Mouse (Mus musculus): Measurements from ENCODE around the gene Zfp90. TPM values are rescaled to one million over a fixed set of nuclear protein-coding genes. Genes with fewer than 3 reads are reported as not detected.
A peak's percentile ranks its signal among the peaks of the same experiment; 100 is the strongest.
"Not testable (repeated sequence)": the region's sequence is repeated elsewhere in the genome, so short reads cannot be mapped to it uniquely, and the experiment has no call there.

Zfp90 gene
- polyA plus RNA-seq, 1 experiment from 2014 or later = 19.8 TPM

- not testable (repeated sequence) for H3K27ac ChIP-seq (ENCODE audit: low read length); H3K4me3 ChIP-seq (ENCODE audit: low read length); ATAC-seq (ENCODE audit: low FRiP score, low TSS enrichment); H3K4me2 ChIP-seq (replicated peaks; ENCODE audit: low read depth, low read length); H3K4me1 ChIP-seq (ENCODE audit: insufficient read depth, low read length); H3K27me3 ChIP-seq (ENCODE audit: insufficient read depth, low read length); H3K9ac ChIP-seq (replicated peaks; ENCODE audit: low read length); H3K9me3 ChIP-seq (ENCODE audit: low read length)
- WGBS = 62% methylated on average over 10 of the region's 10 CpGs
- peaks cover 13% of the 10 kb centered on the region; the same call in 1 of the 2 replicates for H3K36me3 ChIP-seq (ENCODE audit: insufficient read depth, low read length)
Observed at GRCm38 (mm10) chr8:106431952-106432351, 16.8 kb downstream of the Zfp90 start.

GRCm38 (mm10) chr8:106432954-106433570 lies 17.9 kb downstream of the Zfp90 start:
- Histone ChIP-seq H3K4me3 (ENCODE audit: low read length) (peak overlapping the region; percentile 43), H3K27ac (ENCODE audit: low read length) (no peak overlapping the region), H3K9ac (replicated peaks; ENCODE audit: low read length) (peak overlapping the region; percentile 43; the same call in 1 of the 2 replicates), H3K9me3 (ENCODE audit: low read length) (no peaks in the 10 kb centered on the region), H3K4me2 (replicated peaks; ENCODE audit: low read depth, low read length) (peak overlapping the region; percentile 49), H3K36me3 (ENCODE audit: insufficient read depth, low read length) (peaks cover 3% of the 10 kb centered on the region; the same call in 1 of the 2 replicates), H3K27me3 (ENCODE audit: insufficient read depth, low read length) (no peaks in the 10 kb centered on the region), H3K4me1 (ENCODE audit: insufficient read depth, low read length) (peaks cover 4% of the 10 kb centered on the region; the same call in 1 of the 2 replicates)
- 0 out of 2 replicates have a peak, but pooled peaks have one; percentile 42 for ATAC-seq (ENCODE audit: low FRiP score, low TSS enrichment)
- 9% methylated on average over 20 of the region's 20 CpGs for WGBS

- 21% methylated on average over 1 of the region's 1 CpGs for WGBS
- no peak overlapping the region for H3K27ac ChIP-seq (ENCODE audit: low read length)
- peaks cover 4% of the 10 kb centered on the region; the same call in 1 of the 2 replicates for H3K4me1 ChIP-seq (ENCODE audit: insufficient read depth, low read length)
- H3K9me3 ChIP-seq (ENCODE audit: low read length) = no peaks in the 10 kb centered on the region
- ATAC-seq (ENCODE audit: low FRiP score, low TSS enrichment) = no peak
- H3K27me3 ChIP-seq (ENCODE audit: insufficient read depth, low read length) = no peaks in the 10 kb centered on the region
- no peak overlapping the region for H3K9ac ChIP-seq (replicated peaks; ENCODE audit: low read length)
- peak overlapping the region; percentile 49; the same call in 1 of the 2 replicates for H3K4me2 ChIP-seq (replicated peaks; ENCODE audit: low read depth, low read length)
- no peaks in the 10 kb centered on the region for H3K36me3 ChIP-seq (ENCODE audit: insufficient read depth, low read length)
- peak overlapping the region; percentile 43; the same call in 1 of the 2 replicates for H3K4me3 ChIP-seq (ENCODE audit: low read length)
Observed at GRCm38 (mm10) chr8:106433667-106434066, 18.5 kb downstream of the Zfp90 start.

- Histone ChIP-seq H3K4me2 (replicated peaks; ENCODE audit: low read depth, low read length) (no peak overlapping the region), H3K9me3 (ENCODE audit: low read length) (no peaks in the 10 kb centered on the region), H3K4me1 (ENCODE audit: insufficient read depth, low read length) (peaks cover 4% of the 10 kb centered on the region; the same call in 1 of the 2 replicates), H3K4me3 (ENCODE audit: low read length) (no peak overlapping the region), H3K27ac (ENCODE audit: low read length) (no peak overlapping the region), H3K27me3 (ENCODE audit: insufficient read depth, low read length) (no peaks in the 10 kb centered on the region), H3K36me3 (ENCODE audit: insufficient read depth, low read length) (no peaks in the 10 kb centered on the region), H3K9ac (replicated peaks; ENCODE audit: low read length) (no peak overlapping the region)
- 69% methylated on average over 3 of the region's 3 CpGs for WGBS
- ATAC-seq (ENCODE audit: low FRiP score, low TSS enrichment) = no peak
Observed at GRCm38 (mm10) chr8:106437781-106438180, 22.7 kb downstream of the Zfp90 start.

GRCm38 (mm10) chr8:106440146-106440545 lies 25.0 kb downstream of the Zfp90 start:
- H3K4me2 ChIP-seq (replicated peaks; ENCODE audit: low read depth, low read length) = no peak overlapping the region
- no peak for ATAC-seq (ENCODE audit: low FRiP score, low TSS enrichment)
- H3K9me3 ChIP-seq (ENCODE audit: low read length) = no peaks in the 10 kb centered on the region
- H3K27me3 ChIP-seq (ENCODE audit: insufficient read depth, low read length) = no peaks in the 10 kb centered on the region
- no peaks in the 10 kb centered on the region for H3K4me1 ChIP-seq (ENCODE audit: insufficient read depth, low read length)
- 81% methylated on average over 3 of the region's 3 CpGs for WGBS
- no peaks in the 10 kb centered on the region for H3K36me3 ChIP-seq (ENCODE audit: insufficient read depth, low read length)
- no peak overlapping the region for H3K4me3 ChIP-seq (ENCODE audit: low read length)
- no peak overlapping the region for H3K9ac ChIP-seq (replicated peaks; ENCODE audit: low read length)
- H3K27ac ChIP-seq (ENCODE audit: low read length) = no peak overlapping the region

GRCm38 (mm10) chr8:106442740-106443139 lies 27.6 kb downstream of the Zfp90 start:
- Histone ChIP-seq H3K9me3 (ENCODE audit: low read length) (no peaks in the 10 kb centered on the region), H3K4me3 (ENCODE audit: low read length) (no peak overlapping the region), H3K4me1 (ENCODE audit: insufficient read depth, low read length) (no peaks in the 10 kb centered on the region), H3K27me3 (ENCODE audit: insufficient read depth, low read length) (no peaks in the 10 kb centered on the region), H3K36me3 (ENCODE audit: insufficient read depth, low read length) (no peaks in the 10 kb centered on the region), H3K27ac (ENCODE audit: low read length) (no peak overlapping the region), H3K9ac (replicated peaks; ENCODE audit: low read length) (no peak overlapping the region), H3K4me2 (replicated peaks; ENCODE audit: low read depth, low read length) (no peak overlapping the region)
- no peak for ATAC-seq (ENCODE audit: low FRiP score, low TSS enrichment)
- WGBS = 93% methylated on average over 1 of the region's 1 CpGs

- no peaks in the 10 kb centered on the region for H3K27me3 ChIP-seq (ENCODE audit: insufficient read depth, low read length)
- no peaks in the 10 kb centered on the region for H3K4me1 ChIP-seq (ENCODE audit: insufficient read depth, low read length)
- H3K4me2 ChIP-seq (replicated peaks; ENCODE audit: low read depth, low read length) = no peak overlapping the region
- H3K4me3 ChIP-seq (ENCODE audit: low read length) = no peak overlapping the region
- WGBS = 67% methylated on average over 6 of the region's 6 CpGs
- H3K36me3 ChIP-seq (ENCODE audit: insufficient read depth, low read length) = no peaks in the 10 kb centered on the region
- no peak for ATAC-seq (ENCODE audit: low FRiP score, low TSS enrichment)
- no peak overlapping the region for H3K27ac ChIP-seq (ENCODE audit: low read length)
- H3K9ac ChIP-seq (replicated peaks; ENCODE audit: low read length) = no peak overlapping the region
- H3K9me3 ChIP-seq (ENCODE audit: low read length) = no peaks in the 10 kb centered on the region
Observed at GRCm38 (mm10) chr8:106451301-106452085, 36.4 kb downstream of the Zfp90 start.

GRCm38 (mm10) chr8:106452701-106453481 lies 37.8 kb downstream of the Zfp90 start:
- WGBS = 35% methylated on average over 12 of the region's 12 CpGs
- Histone ChIP-seq H3K9me3 (ENCODE audit: low read length) (no peaks in the 10 kb centered on the region), H3K4me2 (replicated peaks; ENCODE audit: low read depth, low read length) (no peak overlapping the region), H3K4me1 (ENCODE audit: insufficient read depth, low read length) (no peaks in the 10 kb centered on the region), H3K27ac (ENCODE audit: low read length) (no peak overlapping the region), H3K4me3 (ENCODE audit: low read length) (no peak overlapping the region), H3K9ac (replicated peaks; ENCODE audit: low read length) (no peak overlapping the region), H3K27me3 (ENCODE audit: insufficient read depth, low read length) (no peaks in the 10 kb centered on the region), H3K36me3 (ENCODE audit: insufficient read depth, low read length) (no peaks in the 10 kb centered on the region)
- ATAC-seq (ENCODE audit: low FRiP score, low TSS enrichment) = no peak

- no peak overlapping the region for H3K27ac ChIP-seq (ENCODE audit: low read length)
- ATAC-seq (ENCODE audit: low FRiP score, low TSS enrichment) = no peak
- H3K36me3 ChIP-seq (ENCODE audit: insufficient read depth, low read length) = no peaks in the 10 kb centered on the region
- H3K4me2 ChIP-seq (replicated peaks; ENCODE audit: low read depth, low read length) = no peak overlapping the region
- no peak overlapping the region for H3K4me3 ChIP-seq (ENCODE audit: low read length)
- H3K9me3 ChIP-seq (ENCODE audit: low read length) = no peaks in the 10 kb centered on the region
- WGBS = 78% methylated on average over 11 of the region's 11 CpGs
- no peak overlapping the region for H3K9ac ChIP-seq (replicated peaks; ENCODE audit: low read length)
- H3K4me1 ChIP-seq (ENCODE audit: insufficient read depth, low read length) = no peaks in the 10 kb centered on the region
- no peaks in the 10 kb centered on the region for H3K27me3 ChIP-seq (ENCODE audit: insufficient read depth, low read length)
Observed at GRCm38 (mm10) chr8:106454036-106454435, 38.9 kb downstream of the Zfp90 start.

All from kidney, embryonic 16.5 days (tissue).